Mouse (Mus musculus): Measurements from ENCODE around the gene Nufip2.

DNA sequence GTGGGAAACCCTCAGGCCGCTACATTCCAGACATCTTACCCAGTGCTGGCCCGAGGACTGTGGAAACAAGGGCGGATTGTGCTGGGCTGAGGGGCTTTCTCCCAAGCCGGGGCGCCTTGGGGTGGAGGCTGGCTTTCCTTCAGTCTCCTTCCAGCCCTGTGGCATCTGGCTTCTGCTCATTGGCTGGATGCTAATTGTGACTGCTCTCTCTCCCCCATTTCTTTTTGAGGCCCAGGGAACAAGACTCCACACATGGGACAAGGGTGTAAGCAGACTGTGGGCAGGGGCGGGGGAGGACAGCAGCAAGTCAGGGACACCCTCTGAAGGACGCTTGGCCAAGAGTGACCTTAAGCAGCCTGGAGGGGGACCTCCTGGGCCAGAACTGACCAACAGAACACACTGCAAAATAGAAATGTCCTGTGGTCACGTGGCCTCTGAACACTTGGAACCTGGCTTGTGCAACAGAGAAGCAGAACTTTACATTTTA is 105.3 kb downstream of the Nufip2 start:
- TF ChIP-seq CTCF (IDR thresholded peaks at IDR 0.05; ENCODE audit: extremely low read depth, insufficient read length, insufficient replicate concordance, low read depth, low read length) = no peak
- TF ChIP-seq POLR2A (IDR thresholded peaks at IDR 0.05; ENCODE audit: low read depth, low read length) = no peak

Measured in small intestine, adult 2 months (tissue).